Mouse (Mus musculus) thymus, adult 2 months (tissue): ENCODE data around the gene Aen.

Experiments
- CTCF ChIP-seq: fragments of 200-500 bp; IDR thresholded peaks from 2 replicates; pipeline ENCODE4 v1.5.1; 2012; ENCODE audit warnings: mild to moderate bottlenecking, control low read depth, low read length, moderate library complexity, borderline replicate concordance; ENCODE audit not compliant: control insufficient read depth, poor library complexity, insufficient read depth; ENCODE audit errors: extremely low read depth
- POLR2A ChIP-seq: fragments of 200-500 bp; IDR thresholded peaks from 2 replicates; pipeline ENCODE4 v1.6.1; 2012; ENCODE audit warnings: mild to moderate bottlenecking, low read length, control low read depth, moderate library complexity; ENCODE audit not compliant: control insufficient read depth, poor library complexity, insufficient read depth; ENCODE audit errors: extremely low read depth

DNA sequence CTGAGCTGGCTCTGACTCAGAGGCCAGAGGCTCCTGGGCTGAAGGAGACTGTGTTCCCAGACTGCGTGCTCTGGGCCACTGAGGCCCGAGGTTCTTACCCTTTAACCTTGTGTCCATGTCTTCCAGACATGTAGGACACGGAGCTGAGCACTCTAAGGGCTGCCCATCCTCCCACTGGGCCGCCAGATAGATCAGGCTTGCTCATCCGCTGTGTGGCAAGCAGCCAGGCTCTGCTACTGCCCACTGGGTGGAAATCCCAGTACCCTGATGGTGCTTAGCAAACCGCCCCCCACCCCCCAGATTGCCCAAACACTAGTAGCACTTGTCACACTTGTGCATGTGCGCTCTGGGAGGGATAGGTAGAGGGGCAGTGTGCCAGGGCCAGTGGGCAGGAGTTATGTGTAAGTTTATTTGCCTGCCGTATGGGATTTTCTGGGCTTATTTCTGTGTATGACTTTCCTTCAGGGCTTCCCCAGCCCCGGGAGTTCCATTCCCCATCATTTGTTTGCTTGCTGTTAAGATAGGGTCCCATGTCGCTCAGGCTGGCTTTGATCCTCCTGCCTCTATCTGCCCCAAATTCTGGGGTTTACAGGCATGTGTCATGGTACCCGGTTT lies 19.3 kb downstream of the Aen start:
- TF ChIP-seq CTCF, result no peak
- no peak for TF ChIP-seq POLR2A
